Mouse (Mus musculus) heart, embryonic 11.5 days (tissue): ENCODE data around the gene Aldh4a1. TPM values are rescaled to one million over a fixed set of nuclear protein-coding genes. Genes with fewer than 3 reads are reported as not detected.

ENCODE experiments used
- ATAC-seq: fragments of 200-750 bp; cut with Nextera tagmentation; replicated peaks from 2 replicates; pipeline ENCODE4 v1.8.0; 2017; ENCODE audit warnings: moderate library complexity; ENCODE audit not compliant: insufficient number of reproducible peaks, low FRiP score, low TSS enrichment
- H3K27ac ChIP-seq: fragments of 300-500 bp; sonication (generic); 2 replicates; pipeline ENCODE4 v1.5.1; 2014; ENCODE audit warnings: mild to moderate bottlenecking, low read depth, low read length
- H3K27me3 ChIP-seq: fragments of 300-500 bp; sonication (generic); 2 replicates; pipeline ENCODE4 v1.6.1; 2014; ENCODE audit warnings: mild to moderate bottlenecking, low read length, mixed read lengths; ENCODE audit not compliant: control insufficient read depth, insufficient read depth
- H3K36me3 ChIP-seq: fragments of 300-500 bp; sonication (generic); 2 replicates; pipeline ENCODE4 v1.6.1; 2014; ENCODE audit warnings: mild to moderate bottlenecking, low read length, moderate library complexity, mixed read lengths; ENCODE audit not compliant: control insufficient read depth, insufficient read depth
- H3K4me1 ChIP-seq: fragments of 300-500 bp; sonication (generic); 2 replicates; pipeline ENCODE4 v1.6.1; 2014; ENCODE audit warnings: low read length; ENCODE audit not compliant: control insufficient read depth, insufficient read depth
- H3K4me2 ChIP-seq: fragments of 300-500 bp; sonication (generic); 2 replicates; pipeline ENCODE4 v1.6.1; 2014; ENCODE audit warnings: mild to moderate bottlenecking, moderate library complexity
- H3K4me3 ChIP-seq: fragments of 300-500 bp; sonication (generic); 2 replicates; pipeline ENCODE4 v1.5.1; 2014; ENCODE audit warnings: low read depth, low read length
- H3K9ac ChIP-seq: fragments of 300-500 bp; sonication (generic); 2 replicates; pipeline ENCODE4 v1.6.1; 2014; ENCODE audit warnings: mild to moderate bottlenecking, low read depth, low read length, moderate library complexity
- H3K9me3 ChIP-seq: fragments of 300-500 bp; sonication (generic); replicated peaks from 2 replicates; pipeline ENCODE4 v1.6.1; 2016; ENCODE audit warnings: low read length; ENCODE audit not compliant: control insufficient read depth
- WGBS: fragments of 180-500 bp; shearing (Covaris S2); extraction: QIAGEN DNeasy Blood & Tissue Kit; methylation state at CpG from one replicate; pipeline ENCODE4 v1.1.7; 2014; ENCODE audit not compliant: insufficient replicate concordance; 5-methylcytosine and 5-hydroxymethylcytosine counted together
- microRNA-seq: library from miRNA; unstranded; fragments of <30 nt; microRNA quantifications from one replicate; pipeline ENCODE4, GENCODE M21; 2016; ENCODE audit warnings: borderline number of aligned reads
- polyA plus RNA-seq: library from polyadenylated mRNA; unstranded; fragments of >200 nt; fragmentation: Nextera tagmentation; extraction: Ambion mirVana; gene quantifications from 2 replicates; pipeline ENCODE4 v1.2.1, GENCODE M21; 2014

Aldh4a1 gene
- polyA plus RNA-seq, 1 experiment from 2014 or later = 11.8 TPM

GRCm38 (mm10) chr4:139684639-139685017 lies 62.0 kb downstream of the Aldh4a1 start:
- no peaks in the 10 kb centered on the region; the same call in 1 of the 2 replicates for H3K9me3 ChIP-seq
- H3K4me1 ChIP-seq = no peaks in the 10 kb centered on the region
- H3K36me3 ChIP-seq = no peaks in the 10 kb centered on the region
- H3K27ac ChIP-seq = no peak overlapping the region
- H3K4me3 ChIP-seq = no peak overlapping the region
- ATAC-seq = no peak
- H3K4me2 ChIP-seq = no peak overlapping the region
- 11% methylated on average over 3 of the region's 3 CpGs for WGBS
- no peak overlapping the region for H3K9ac ChIP-seq
- peaks cover 6% of the 10 kb centered on the region for H3K27me3 ChIP-seq

- Histone ChIP-seq H3K27ac (no peak overlapping the region), H3K9ac (no peak overlapping the region), H3K4me3 (no peak overlapping the region), H3K9me3 (no peaks in the 10 kb centered on the region), H3K36me3 (no peaks in the 10 kb centered on the region), H3K4me1 (no peaks in the 10 kb centered on the region), H3K4me2 (no peak overlapping the region), H3K27me3 (peaks cover 21% of the 10 kb centered on the region)
- ATAC-seq = no peak
- 65% methylated on average over 9 of the region's 9 CpGs for WGBS
Observed at GRCm38 (mm10) chr4:139688058-139688457, 65.4 kb downstream of the Aldh4a1 start.

- Histone ChIP-seq H3K4me2 (no peak overlapping the region), H3K27ac (no peak overlapping the region), H3K4me1 (no peaks in the 10 kb centered on the region), H3K36me3 (no peaks in the 10 kb centered on the region), H3K27me3 (peaks cover 30% of the 10 kb centered on the region), H3K9ac (no peak overlapping the region), H3K4me3 (no peak overlapping the region), H3K9me3 (no peaks in the 10 kb centered on the region)
- no peak for ATAC-seq
- WGBS = 25% methylated on average over 7 of the region's 7 CpGs
Observed at GRCm38 (mm10) chr4:139689627-139690269, 67.1 kb downstream of the Aldh4a1 start.

- Histone ChIP-seq H3K9ac (no peak overlapping the region), H3K4me3 (no peak overlapping the region), H3K27ac (no peak overlapping the region), H3K9me3 (no peaks in the 10 kb centered on the region), H3K27me3 (peaks cover 32% of the 10 kb centered on the region), H3K4me2 (no peak overlapping the region), H3K36me3 (no peaks in the 10 kb centered on the region), H3K4me1 (no peaks in the 10 kb centered on the region)
- WGBS = 48% methylated on average over 5 of the region's 5 CpGs
- ATAC-seq = no peak
Observed at GRCm38 (mm10) chr4:139693315-139693714, 70.6 kb downstream of the Aldh4a1 start.

- H3K4me2 ChIP-seq = no peak overlapping the region
- WGBS = 12% methylated on average over 9 of the region's 9 CpGs
- peaks cover 23% of the 10 kb centered on the region for H3K27me3 ChIP-seq
Observed at GRCm38 (mm10) chr4:139697755-139698154, 75.1 kb downstream of the Aldh4a1 start.

GRCm38 (mm10) chr4:139698602-139699001 lies 75.9 kb downstream of the Aldh4a1 start:
- no peaks in the 10 kb centered on the region for H3K9me3 ChIP-seq
- no peaks in the 10 kb centered on the region for H3K36me3 ChIP-seq
- H3K4me3 ChIP-seq = no peak overlapping the region
- H3K9ac ChIP-seq = no peak overlapping the region
- no peaks in the 10 kb centered on the region for H3K4me1 ChIP-seq
- no peak for ATAC-seq
- WGBS = 50% methylated on average over 8 of the region's 8 CpGs
- H3K4me2 ChIP-seq = no peak overlapping the region
- H3K27ac ChIP-seq = no peak overlapping the region
- H3K27me3 ChIP-seq = peaks cover 23% of the 10 kb centered on the region

More at GRCm38 (mm10) chr4:139697755-139698154, 75.1 kb downstream of the Aldh4a1 start:
- H3K36me3 ChIP-seq = no peaks in the 10 kb centered on the region
- no peaks in the 10 kb centered on the region for H3K4me1 ChIP-seq
- H3K9ac ChIP-seq = no peak overlapping the region
- H3K27ac ChIP-seq = no peak overlapping the region
- no peaks in the 10 kb centered on the region for H3K9me3 ChIP-seq
- no peak overlapping the region for H3K4me3 ChIP-seq
- ATAC-seq = no peak

Small RNA genes lying within 50 kb of the gene (microRNA-seq; reads per million reads assigned to microRNA genes)
- not detected for gene Gm25571
- 0.27 reads per million for gene Mir7020

Other genes with a start within 250 kb of the Aldh4a1 start
- gene Iffo2, start 92.3 kb upstream of the Aldh4a1 start, polyA plus RNA-seq = 2.2 and 2.7 TPM in 2 replicates
- not detected in 2 replicates for gene Gm21969, start 19.7 kb upstream of the Aldh4a1 start, polyA plus RNA-seq
- gene Tas1r2, start 30.7 kb downstream of the Aldh4a1 start, polyA plus RNA-seq = not detected in 2 replicates
- 0.04 and 0.11 TPM in 2 replicates for gene Pax7, start 210.7 kb downstream of the Aldh4a1 start, polyA plus RNA-seq